Mouse (Mus musculus) midbrain, postnatal 0 days (tissue): Measurements from ENCODE around the gene Chst7. TPM values are rescaled to one million over a fixed set of nuclear protein-coding genes. Genes with fewer than 3 reads are reported as not detected.

Experiments
- ATAC-seq: fragments of 200-750 bp; cut with Nextera tagmentation; 2 replicates; pipeline ENCODE4 v1.8.0; 2017; ENCODE audit warnings: moderate number of reproducible peaks, mild to moderate bottlenecking, moderate TSS enrichment, moderate library complexity; ENCODE audit not compliant: low FRiP score
- DNase-seq: peaks from one replicate; pipeline ENCODE4 v3.0.0-alpha.2; 2015; ENCODE audit warnings: low spot score
- H3K27ac ChIP-seq: fragments of 300-500 bp; sonication (generic); 2 replicates; pipeline ENCODE4 v1.5.1; 2014; ENCODE audit warnings: low read depth, mild to moderate bottlenecking, low read length, mixed read lengths
- H3K27me3 ChIP-seq: fragments of 300-500 bp; sonication (generic); 2 replicates; pipeline ENCODE4 v1.6.1; 2014; ENCODE audit warnings: low read length, control low read depth, mixed read lengths; ENCODE audit not compliant: insufficient read depth
- H3K36me3 ChIP-seq: fragments of 300-500 bp; sonication (generic); 2 replicates; pipeline ENCODE4 v1.6.1; 2014; ENCODE audit warnings: low read length, control low read depth, mixed read lengths; ENCODE audit not compliant: insufficient read depth
- H3K4me1 ChIP-seq: fragments of 300-500 bp; sonication (generic); 2 replicates; pipeline ENCODE4 v1.6.1; 2014; ENCODE audit warnings: mild to moderate bottlenecking, control low read depth, antibody characterized with exemption, low read length, mixed read lengths; ENCODE audit not compliant: insufficient read depth
- H3K4me2 ChIP-seq: fragments of 300-500 bp; sonication (generic); 2 replicates; pipeline ENCODE4 v1.6.1; 2014; ENCODE audit warnings: low read depth, mild to moderate bottlenecking, low read length, mixed read lengths; ENCODE audit not compliant: poor library complexity, severe bottlenecking
- H3K4me3 ChIP-seq: fragments of 300-500 bp; sonication (generic); 2 replicates; pipeline ENCODE4 v1.5.1; 2014; ENCODE audit warnings: low read depth, mild to moderate bottlenecking, low read length, moderate library complexity
- H3K9ac ChIP-seq: fragments of 300-500 bp; sonication (generic); replicated peaks from 2 replicates; pipeline ENCODE4 v1.6.1; 2014; ENCODE audit warnings: mild to moderate bottlenecking, low read length, moderate library complexity, mixed read lengths; ENCODE audit not compliant: poor library complexity, severe bottlenecking
- H3K9me3 ChIP-seq: fragments of 300-500 bp; sonication (generic); 2 replicates; pipeline ENCODE4 v1.6.1; 2016; ENCODE audit warnings: low read length, control low read depth
- CTCF ChIP-seq: IDR thresholded peaks from 2 replicates; pipeline ENCODE4 v1.5.1; 2016; ENCODE audit warnings: antibody characterized with exemption, mild to moderate bottlenecking
- WGBS: fragments of 180-500 bp; shearing (Covaris S2); extraction: QIAGEN DNeasy Blood & Tissue Kit; methylation state at CpG from one replicate; pipeline ENCODE4 v1.1.7; 2014; 5-methylcytosine and 5-hydroxymethylcytosine counted together
- polyA plus RNA-seq: library from polyadenylated mRNA; unstranded; fragments of >200 nt; fragmentation: Nextera tagmentation; extraction: Ambion mirVana; gene quantifications from 2 replicates; pipeline ENCODE4 v1.2.1, GENCODE M21; 2015
- total RNA-seq: library from RNA; depleted of rRNA; stranded (reverse); fragments of >200 nt; gene quantifications from 2 replicates; pipeline ENCODE4 v1.2.3, GENCODE M21; 2014; rRNA removed

The Chst7 gene
- total and polyA plus RNA-seq, 2 experiments from 2014 or later: 6.6 to 12.6 TPM

DNA sequence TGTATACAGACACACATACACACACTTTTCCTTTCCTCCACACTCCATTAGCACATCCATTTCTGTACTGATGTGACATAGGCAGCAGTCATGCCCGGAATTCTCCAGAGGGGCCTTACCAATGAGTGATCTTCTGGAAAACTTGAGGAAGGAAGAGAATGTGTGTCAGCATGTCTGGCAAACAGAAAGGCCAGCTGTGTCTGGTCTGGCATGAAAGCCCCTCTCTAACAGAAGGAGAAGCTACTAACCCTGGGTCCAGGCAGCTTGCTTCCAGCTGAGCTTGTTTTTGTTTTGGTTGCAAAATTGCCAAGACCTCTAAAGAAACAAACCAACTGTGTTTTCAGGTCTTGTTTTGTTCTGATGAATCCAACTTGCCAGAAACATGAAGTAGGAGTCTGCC is 70.1 kb downstream of the Chst7 start:
- Histone ChIP-seq H3K4me1 (no peaks in the 10 kb centered on the region), H3K27ac (no peak overlapping the region), H3K9me3 (no peaks in the 10 kb centered on the region), H3K9ac (no peak overlapping the region), H3K4me2 (no peak overlapping the region), H3K36me3 (no peaks in the 10 kb centered on the region), H3K4me3 (no peak overlapping the region), H3K27me3 (no peaks in the 10 kb centered on the region)
- 100% methylated on average over 1 of the region's 1 CpGs for WGBS
- TF ChIP-seq CTCF: no peak
- no peak for DNase-seq
- ATAC-seq: no peak

Other genes with a start within 250 kb of the Chst7 start
- 89.7 and 94.6 TPM in 2 replicates for gene Slc9a7, start 232.2 kb downstream of the Chst7 start, total RNA-seq
- 13.3 and 13.5 TPM in 2 replicates for gene Slc9a7, start 232.2 kb downstream of the Chst7 start, polyA plus RNA-seq